Comparison of ENCODE assay signal across 26 mouse cellular contexts in the genomic region with DNA sequence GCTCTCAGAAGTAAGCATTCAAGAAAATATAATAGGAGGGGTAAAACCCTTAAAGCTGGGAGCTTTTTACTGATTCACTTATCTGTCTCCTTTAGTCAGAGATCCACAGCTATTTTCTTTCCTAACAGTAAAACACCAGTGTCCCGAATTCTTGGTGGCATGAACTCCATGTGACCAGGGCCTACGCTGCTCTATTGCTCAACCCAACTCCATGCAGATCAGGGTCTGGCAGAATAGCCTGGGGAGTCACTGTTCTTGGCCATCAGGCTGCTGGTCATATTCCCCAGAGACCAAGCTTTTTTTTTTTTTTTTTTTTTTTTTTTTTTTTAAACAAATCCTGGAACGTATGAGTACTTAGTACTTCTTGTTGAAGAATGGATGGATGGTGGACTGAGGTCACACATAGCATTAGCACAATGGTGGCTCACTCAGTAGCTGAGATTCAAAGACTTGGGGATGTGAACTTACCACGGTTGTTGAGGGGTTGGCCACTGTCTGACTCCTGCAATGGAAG. TPM values are rescaled to one million over a fixed set of nuclear protein-coding genes. Genes with fewer than 3 reads are reported as not detected.
"Had no signal": no experiment of that assay in that cellular context is flagged by ENCODE, and none has a peak within 500 bp of the region (broad histone marks: within the 10 kb centered on the region; RNA-seq: fewer than 3 reads in every experiment).

No protein-coding gene starts in this region.

- H3K4me1 ChIP-seq: limb, embryonic 12.5 days; limb, embryonic 15.5 days; liver, embryonic 12.5 days; liver, embryonic 15.5 days had no signal

- H3K4me3 ChIP-seq: limb, embryonic 12.5 days; limb, embryonic 15.5 days; liver, embryonic 12.5 days; liver, embryonic 15.5 days had no signal

- DNase-seq: kidney, adult 18-20 months; kidney, adult 9 months; kidney, postnatal 14 days; kidney, postnatal 4 days; left cerebral cortex, postnatal 4 days; lung, adult 2 months; lung, postnatal 14 days; lung, postnatal 4 days; midbrain, embryonic 14.5 days; right cerebral cortex, adult 18-20 months; right cerebral cortex, postnatal 14 days; right cerebral cortex, postnatal 4 days had no signal

- H3K4me2 ChIP-seq: limb, embryonic 12.5 days; limb, embryonic 15.5 days; liver, embryonic 12.5 days; liver, embryonic 15.5 days; midbrain, embryonic 11.5 days had no signal

- H3K9me3 ChIP-seq: limb, embryonic 12.5 days; limb, embryonic 15.5 days; liver, embryonic 12.5 days; liver, embryonic 15.5 days had no signal

- H3K27ac ChIP-seq: limb, embryonic 12.5 days; limb, embryonic 15.5 days; liver, embryonic 12.5 days; liver, embryonic 15.5 days had no signal

- ATAC-seq: liver, embryonic 12.5 days had no signal

- H3K9ac ChIP-seq: limb, embryonic 12.5 days; limb, embryonic 15.5 days; liver, embryonic 12.5 days; liver, embryonic 15.5 days had no signal

- H3K27me3 ChIP-seq: limb, embryonic 12.5 days; limb, embryonic 15.5 days; liver, embryonic 15.5 days had no signal

- H3K36me3 ChIP-seq: limb, embryonic 12.5 days; limb, embryonic 15.5 days; liver, embryonic 12.5 days; liver, embryonic 15.5 days had no signal

RNA-seq across cellular contexts. Expression of gene BC049352, which starts 7.9 kb away (rescaled TPM):
- total RNA-seq: left cerebral cortex, postnatal 4 days; megakaryocyte progenitor cell, adult 5-6 weeks; megakaryocyte-erythroid progenitor cell, adult 5-6 weeks; midbrain, postnatal 0 days had no signal
- polyA plus RNA-seq: kidney, embryonic 16.5 days; limb, embryonic 12.5 days; lung, adult 2 months; midbrain, embryonic 11.5 days; midbrain, embryonic 14.5 days; neural tube, embryonic 11.5 days; neural tube, embryonic 14.5 days; stomach, embryonic 16.5 days had no signal

RNA-seq across cellular contexts. Expression of gene Tmprss4, which starts 14.2 kb away (rescaled TPM):
- total RNA-seq: layer of hippocampus, adult 18-20 months; layer of hippocampus, postnatal 14 days; left cerebral cortex, postnatal 4 days; megakaryocyte-erythroid progenitor cell, adult 5-6 weeks had no signal
- polyA plus RNA-seq: limb, embryonic 12.5 days; liver, embryonic 12.5 days; liver, embryonic 15.5 days; midbrain, embryonic 11.5 days; midbrain, embryonic 14.5 days; midbrain, postnatal 0 days; neural tube, embryonic 11.5 days; neural tube, embryonic 14.5 days had no signal

RNA-seq across cellular contexts. Expression of gene Scn4b, which starts 51.5 kb away (rescaled TPM):
- total RNA-seq: megakaryocyte progenitor cell, adult 5-6 weeks had no signal
